Mouse (Mus musculus) ovary, adult 10 weeks (tissue): ENCODE measurements around the gene Dnaaf2. TPM values are rescaled to one million over a fixed set of nuclear protein-coding genes. Genes with fewer than 3 reads are reported as not detected.

Experiments used
- polyA plus RNA-seq: library from polyadenylated mRNA; stranded (reverse); fragments of 350-450 nt; fragmentation: Illumina TruSeq; extraction: RNeasy Lipid Tissue Mini Kit (QIAGEN cat#74804); gene quantifications from one replicate; pipeline ENCODE4 v1.2.3, GENCODE M21; 2014

The Dnaaf2 gene
- 3.9 TPM for polyA plus RNA-seq

GRCm38 (mm10) chr12:69198164-69198535 lies at the start of gene Dnaaf2:
Gene Dnaaf2, minus strand, starts transcription at chr12:69198429.

GRCm38 (mm10) chr12:69240876-69241275 lies 42.6 kb upstream of the Dnaaf2 start, which contains the start of gene Klhdc1:
Gene Klhdc1, plus strand, starts transcription at chr12:69241176.

GRCm38 (mm10) chr12:69227776-69228466 lies 29.7 kb upstream of the Dnaaf2 start, which contains the start of gene Pole2:
Gene Pole2, minus strand, starts transcription at chr12:69228195.

GRCm38 (mm10) chr12:69204052-69204833 lies 6.0 kb upstream of the Dnaaf2 start, which contains the start of gene Gm49384:
Gene Gm49384, minus strand, starts transcription at chr12:69204267.

GRCm38 (mm10) chr12:69196444-69197377 lies 1.5 kb downstream of the Dnaaf2 start, which contains the start of gene Gm49383:
Gene Gm49383, minus strand, starts transcription at chr12:69197104.

GRCm38 (mm10) chr12:69183583-69184308 lies 14.5 kb downstream of the Dnaaf2 start, which contains the start of the genes Rpl36al and Mgat2:
Gene Rpl36al, minus strand, starts transcription at chr12:69184083.
Gene Mgat2, plus strand, starts transcription at chr12:69184157.

GRCm38 (mm10) chr12:69168461-69169106 lies 29.6 kb downstream of the Dnaaf2 start, which contains the start of gene Lrr1:
Gene Lrr1, plus strand, starts transcription at chr12:69168814.

GRCm38 (mm10) chr12:69158765-69159577 lies 39.3 kb downstream of the Dnaaf2 start, which contains the start of gene Rps29:
Gene Rps29, minus strand, starts transcription at chr12:69159186.

Other genes with a start within 250 kb of the Dnaaf2 start
- gene Rps29, start 39.2 kb downstream of the Dnaaf2 start, polyA plus RNA-seq = 34.2 TPM
- 25.0 TPM for gene Lrr1, start 29.6 kb downstream of the Dnaaf2 start, polyA plus RNA-seq
- 191 TPM for gene Rpl36al, start 14.3 kb downstream of the Dnaaf2 start, polyA plus RNA-seq
- 173 TPM for gene Mgat2, start 14.3 kb downstream of the Dnaaf2 start, polyA plus RNA-seq
- gene Gm49383, start 1.3 kb downstream of the Dnaaf2 start, polyA plus RNA-seq = 1.3 TPM
- gene Gm49384, start 5.8 kb upstream of the Dnaaf2 start, polyA plus RNA-seq = 26.4 TPM
- 16.5 TPM for gene Pole2, start 29.8 kb upstream of the Dnaaf2 start, polyA plus RNA-seq
- 20.0 TPM for gene Klhdc1, start 42.7 kb upstream of the Dnaaf2 start, polyA plus RNA-seq
- gene Klhdc2, start 98.3 kb upstream of the Dnaaf2 start, polyA plus RNA-seq = 165 TPM
- gene Nemf, start 158.7 kb upstream of the Dnaaf2 start, polyA plus RNA-seq = 111 TPM
- gene Arf6, start 173.7 kb upstream of the Dnaaf2 start, polyA plus RNA-seq = 74.6 TPM
- gene Gm9887, start 174.0 kb upstream of the Dnaaf2 start, polyA plus RNA-seq = not detected